11 mouse cellular contexts compared by ENCODE assay signal in the genomic region with DNA sequence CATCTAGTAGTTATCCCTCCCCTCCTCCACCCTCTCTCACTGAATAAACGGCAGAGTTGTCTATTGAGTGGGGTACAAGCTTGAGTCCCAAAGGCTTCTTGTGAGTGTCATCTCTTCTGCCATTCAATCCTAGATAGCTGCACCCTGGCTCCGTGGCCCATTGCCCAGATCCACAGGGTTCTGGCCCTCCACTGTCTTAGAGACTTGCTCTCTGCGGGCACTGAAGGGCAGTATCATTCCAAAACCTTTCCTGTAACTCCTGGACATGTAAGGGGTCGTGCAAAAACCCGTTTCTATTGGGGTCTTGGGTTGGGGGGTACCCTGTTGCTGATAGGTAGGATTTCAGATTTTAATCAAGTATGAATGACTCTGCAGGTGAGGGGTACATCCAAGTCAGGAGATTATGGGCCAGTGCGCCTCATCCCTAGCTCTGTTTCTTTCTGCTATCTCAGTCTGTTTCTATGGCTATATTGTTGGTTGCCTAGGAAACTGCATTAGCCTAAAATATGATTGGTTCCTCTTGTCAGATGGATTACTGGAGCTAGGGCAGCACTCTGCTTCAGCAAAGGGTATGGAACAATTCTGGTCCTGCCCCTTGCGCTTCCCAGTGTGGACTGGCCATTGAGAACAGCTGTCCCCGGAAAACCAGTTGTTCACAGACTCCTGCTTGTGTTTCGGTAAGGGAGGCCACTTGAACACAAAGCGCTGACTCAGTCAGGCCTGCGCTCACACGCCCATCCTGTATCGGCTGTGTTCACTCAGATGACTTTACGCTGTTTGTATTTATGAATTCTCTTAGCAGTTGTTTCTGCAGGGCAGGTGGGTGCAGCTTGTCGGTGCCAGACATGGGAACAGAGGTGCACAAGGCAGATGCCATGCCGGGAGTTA.
DNase-seq lines count a peak whose midpoint lies in the region; ATAC-seq lines count a peak whose summit lies in the region.
"Had no signal": no experiment of that assay in that cellular context is flagged by ENCODE, and none has a peak within 500 bp of the region (broad histone marks: within the 10 kb centered on the region; RNA-seq: fewer than 3 reads in every experiment).

No protein-coding gene starts in this region.

- H3K27me3 ChIP-seq in forebrain, embryonic 16.5 days (replicated peaks; ENCODE audit: control insufficient read depth, insufficient read depth, low read length), result no peaks in the 10 kb centered on the region
- no peaks in the 10 kb centered on the region for H3K27me3 ChIP-seq in heart, embryonic 12.5 days (replicated peaks)

- no peaks in the 10 kb centered on the region for H3K36me3 ChIP-seq in forebrain, embryonic 16.5 days (ENCODE audit: control insufficient read depth, insufficient read depth)
- H3K36me3 ChIP-seq in heart, embryonic 12.5 days, result peaks cover 14% of the 10 kb centered on the region

- peak overlapping the region; percentile 24; the same call in 1 of the 2 replicates for H3K4me2 ChIP-seq in forebrain, embryonic 16.5 days (ENCODE audit: low read length)
- H3K4me2 ChIP-seq in heart, embryonic 12.5 days, result no peak overlapping the region

- no peak for DNase-seq in frontal cortex, postnatal 25 days (ENCODE audit: low spot score in 2 of 2)
- peak; percentile 74 for DNase-seq in brain, adult 2 months (ENCODE audit: low read depth, low spot score)
- peak; percentile 33 to 34 for DNase-seq in left cerebral cortex, postnatal 36 days (ENCODE audit: low spot score in 2 of 2)
- no peak for DNase-seq in Muller cell, postnatal 12 days (ENCODE audit: inconsistent ontology term)
- DNase-seq in c-Kit-positive CD71-positive TER-119-positive erythroid progenitor cells, embryonic 14.5 days (ENCODE audit: low spot score), result no peak
- DNase-seq: gastrocnemius, postnatal 25 days; liver had no signal

- WGBS in forebrain, embryonic 16.5 days, result 69% methylated on average over 16 of the region's 16 CpGs
- WGBS in heart, embryonic 12.5 days, result 79% methylated on average over 16 of the region's 16 CpGs

- peaks cover 40% of the 10 kb centered on the region for H3K4me1 ChIP-seq in forebrain, embryonic 16.5 days (replicated peaks; ENCODE audit: control insufficient read depth, insufficient read depth, low read length)
- H3K4me1 ChIP-seq in heart, embryonic 12.5 days (replicated peaks), result peaks cover 83% of the 10 kb centered on the region

- no peak overlapping the region for H3K27ac ChIP-seq in forebrain, embryonic 16.5 days (ENCODE audit: low read length)
- no peak overlapping the region for H3K27ac ChIP-seq in heart, embryonic 12.5 days (ENCODE audit: poor library complexity, severe bottlenecking)
- H3K27ac ChIP-seq: macrophage had no signal

- no peaks in the 10 kb centered on the region for H3K9me3 ChIP-seq in forebrain, embryonic 16.5 days (ENCODE audit: control insufficient read depth, low read length)
- H3K9me3 ChIP-seq in heart, embryonic 12.5 days (replicated peaks), result no peaks in the 10 kb centered on the region

- intact Hi-C loops in left cerebral cortex, postnatal 36 days (cut with DNase I), result no loop called here

- no peak overlapping the region for H3K9ac ChIP-seq in forebrain, embryonic 16.5 days (replicated peaks; ENCODE audit: low read depth, low read length)
- no peak overlapping the region for H3K9ac ChIP-seq in heart, embryonic 12.5 days

- H3K4me3 ChIP-seq in forebrain, embryonic 16.5 days (replicated peaks; ENCODE audit: low read length), result no peak overlapping the region
- H3K4me3 ChIP-seq in heart, embryonic 12.5 days, result no peak overlapping the region

- peak; percentile 51 for ATAC-seq in frontal cortex, adult (ENCODE audit: low TSS enrichment)
- ATAC-seq in forebrain, embryonic 16.5 days, result no peak
- no peak for ATAC-seq in heart, embryonic 12.5 days (ENCODE audit: insufficient number of reproducible peaks, low FRiP score)

Comparison
In these comparisons a context has a peak if more than half of its experiments do, and no peak if none do; other contexts are left out.
1. DNase-seq: peak in brain, adult 2 months (single experiment) and left cerebral cortex, postnatal 36 days (2 of 2); none in frontal cortex, postnatal 25 days (0 of 2), Muller cell, postnatal 12 days (single experiment) and c-Kit-positive CD71-positive TER-119-positive erythroid progenitor cells, embryonic 14.5 days (single experiment).